Mouse (Mus musculus): Measurements from ENCODE around the gene Slc24a5. TPM values are rescaled to one million over a fixed set of nuclear protein-coding genes. Genes with fewer than 3 reads are reported as not detected.
"Not testable (repeated sequence)": the region's sequence is repeated elsewhere in the genome, so short reads cannot be mapped to it uniquely, and the experiment has no call there.

Slc24a5 gene
- 0.58 and 0.61 TPM in 2 replicates for total RNA-seq (2017)

DNA sequence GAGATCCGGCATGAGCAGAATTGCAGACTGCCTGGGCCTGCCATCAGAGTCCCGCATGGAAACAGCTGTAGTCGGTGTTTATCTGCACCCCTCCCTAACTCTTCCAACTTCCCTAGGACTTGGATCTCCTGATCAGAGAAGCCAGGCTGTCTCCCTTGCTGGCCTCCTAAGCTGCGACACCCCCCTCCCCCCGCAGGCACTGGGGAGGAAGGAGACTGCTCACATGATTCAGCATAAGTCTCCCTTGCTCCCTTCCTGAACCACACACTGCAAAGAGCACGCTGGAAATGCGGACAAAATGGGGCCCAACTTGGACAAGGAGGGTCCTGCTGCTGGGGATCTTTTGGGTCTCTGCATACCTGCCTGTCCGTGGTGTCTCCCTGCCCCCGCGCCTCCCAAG, at the start of gene Slc24a5:
Gene Slc24a5, plus strand, starts transcription at position 231 of the 400 bp plus-strand sequence.
- no peak for ATAC-seq (ENCODE audit: extremely low read depth, insufficient number of reproducible peaks, low FRiP score, poor library complexity, severe bottlenecking)

DNA sequence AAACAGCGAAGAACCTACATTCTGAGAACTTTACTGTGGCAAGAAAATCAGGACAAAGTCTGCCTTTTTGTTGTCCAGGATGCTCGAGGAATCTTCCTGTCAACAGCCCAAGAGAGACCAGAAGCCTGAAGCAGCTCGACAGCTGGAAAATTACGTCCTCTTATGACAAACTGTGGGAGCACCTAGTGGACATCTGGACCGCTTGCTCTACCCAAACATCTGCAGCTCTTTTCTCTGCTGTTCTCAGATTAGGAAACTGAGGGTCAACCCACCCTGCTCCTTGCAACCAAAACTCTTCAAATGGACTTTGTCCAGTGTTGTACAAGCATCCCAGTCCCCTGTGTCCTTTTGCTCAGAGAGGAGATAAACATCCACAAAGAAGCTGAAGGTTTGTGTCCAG, 43.5 kb upstream of the Slc24a5 start:
- no peak for ATAC-seq (ENCODE audit: extremely low read depth, insufficient number of reproducible peaks, low FRiP score, poor library complexity, severe bottlenecking)

DNA sequence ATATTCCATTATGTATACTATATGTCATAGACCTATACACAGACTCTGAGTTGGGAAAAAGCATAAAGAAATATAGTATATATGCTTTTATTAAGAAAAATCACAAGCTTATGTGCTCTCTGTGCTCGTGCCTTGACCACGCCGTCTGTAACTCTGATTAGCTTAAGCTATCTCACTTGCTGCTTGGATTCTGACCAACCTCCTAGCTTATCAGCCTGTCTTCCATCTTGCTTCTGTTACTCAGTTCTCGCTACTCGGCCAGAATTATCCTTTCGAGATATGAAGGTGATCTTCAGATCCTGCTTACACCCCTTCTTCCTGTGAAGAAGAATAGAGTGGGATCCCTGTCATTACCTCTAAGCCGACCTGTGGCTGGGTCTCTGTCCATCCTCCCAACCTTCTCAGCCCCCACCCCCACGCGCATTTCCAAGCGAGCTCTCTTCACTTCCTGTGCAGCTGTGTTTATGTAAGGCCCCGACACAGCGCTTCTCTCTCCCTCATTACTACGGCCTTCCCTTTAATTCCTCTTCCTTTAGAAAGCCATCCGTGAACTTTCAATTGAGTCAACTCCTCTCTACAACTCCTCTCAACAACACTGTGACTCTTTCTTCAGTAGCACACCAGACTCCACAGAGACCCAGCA, 41.4 kb upstream of the Slc24a5 start:
- no peak for ATAC-seq (ENCODE audit: extremely low read depth, insufficient number of reproducible peaks, low FRiP score, poor library complexity, severe bottlenecking)

DNA sequence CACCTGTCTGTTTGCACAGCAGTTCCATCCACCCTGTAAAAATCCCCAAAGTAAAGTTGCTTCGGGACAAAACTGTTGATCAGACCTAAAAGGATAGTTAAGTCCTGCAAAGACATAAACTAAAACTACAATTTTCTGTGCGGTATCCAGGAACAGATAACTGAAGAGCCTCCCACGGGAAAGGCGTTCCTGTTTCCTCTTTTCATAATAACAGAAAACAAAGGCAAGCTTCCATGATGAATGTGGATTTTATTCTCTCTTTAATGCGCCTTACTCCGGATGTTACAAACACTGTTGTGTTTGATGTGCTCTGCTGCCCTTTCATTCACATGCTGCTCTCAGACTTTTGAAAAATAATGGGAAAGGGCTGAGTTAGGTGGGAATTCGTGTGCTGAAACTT, 37.3 kb upstream of the Slc24a5 start:
- no peak for ATAC-seq (ENCODE audit: extremely low read depth, insufficient number of reproducible peaks, low FRiP score, poor library complexity, severe bottlenecking)

DNA sequence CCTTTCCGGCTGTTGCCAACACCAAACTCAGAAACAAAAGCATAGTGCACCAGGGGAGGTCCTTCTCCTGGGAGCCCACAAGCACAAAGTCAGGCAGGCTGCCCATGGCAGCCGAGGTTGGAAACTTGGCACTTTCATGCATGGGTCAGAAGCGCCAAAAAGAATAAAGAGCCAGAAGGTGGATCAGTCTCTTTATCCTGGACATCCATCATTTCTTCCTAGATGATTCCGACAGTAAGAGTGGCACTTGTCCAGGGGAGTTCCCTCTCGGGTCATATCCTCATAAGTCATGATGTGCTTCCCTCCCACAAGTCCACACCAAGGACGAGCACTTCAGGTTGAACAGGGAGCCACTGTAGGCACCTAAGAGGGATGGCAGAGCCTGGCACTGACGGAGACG, 36.8 kb upstream of the Slc24a5 start:
- no peak for ATAC-seq (ENCODE audit: extremely low read depth, insufficient number of reproducible peaks, low FRiP score, poor library complexity, severe bottlenecking)

DNA sequence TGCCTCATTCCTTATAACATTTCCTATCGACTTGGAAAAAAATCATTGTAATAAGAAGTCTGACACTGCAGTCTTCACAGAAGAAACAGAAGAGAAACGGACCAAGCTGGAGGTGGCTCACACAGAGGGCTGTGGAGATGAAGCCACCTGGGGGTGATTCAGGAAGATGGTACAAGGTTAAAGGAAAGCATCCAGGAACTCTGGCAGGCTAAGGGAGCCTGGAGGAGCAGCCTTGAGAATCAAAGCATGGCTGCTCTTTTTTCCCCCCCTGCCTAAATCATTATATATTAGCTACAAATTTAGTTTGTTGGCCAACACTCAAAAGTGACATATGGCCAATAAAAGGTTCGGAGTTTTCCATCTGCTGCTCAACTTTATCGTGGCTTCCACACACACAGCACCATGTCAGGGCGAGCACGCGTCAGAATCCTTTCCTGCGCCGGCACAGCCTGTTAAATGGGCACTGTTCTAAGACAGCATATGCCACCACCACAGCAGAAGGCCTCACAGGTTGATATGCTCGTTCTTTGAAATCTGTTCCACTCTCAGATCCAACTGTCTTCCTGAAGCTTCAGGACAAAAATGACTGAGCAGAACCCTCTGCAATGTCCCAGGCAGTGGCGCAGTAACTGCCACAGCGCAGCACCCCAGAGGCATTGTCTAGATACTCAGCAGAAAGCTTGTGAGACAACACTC, 36.2 kb upstream of the Slc24a5 start:
- no peak for ATAC-seq (ENCODE audit: extremely low read depth, insufficient number of reproducible peaks, low FRiP score, poor library complexity, severe bottlenecking)

DNA sequence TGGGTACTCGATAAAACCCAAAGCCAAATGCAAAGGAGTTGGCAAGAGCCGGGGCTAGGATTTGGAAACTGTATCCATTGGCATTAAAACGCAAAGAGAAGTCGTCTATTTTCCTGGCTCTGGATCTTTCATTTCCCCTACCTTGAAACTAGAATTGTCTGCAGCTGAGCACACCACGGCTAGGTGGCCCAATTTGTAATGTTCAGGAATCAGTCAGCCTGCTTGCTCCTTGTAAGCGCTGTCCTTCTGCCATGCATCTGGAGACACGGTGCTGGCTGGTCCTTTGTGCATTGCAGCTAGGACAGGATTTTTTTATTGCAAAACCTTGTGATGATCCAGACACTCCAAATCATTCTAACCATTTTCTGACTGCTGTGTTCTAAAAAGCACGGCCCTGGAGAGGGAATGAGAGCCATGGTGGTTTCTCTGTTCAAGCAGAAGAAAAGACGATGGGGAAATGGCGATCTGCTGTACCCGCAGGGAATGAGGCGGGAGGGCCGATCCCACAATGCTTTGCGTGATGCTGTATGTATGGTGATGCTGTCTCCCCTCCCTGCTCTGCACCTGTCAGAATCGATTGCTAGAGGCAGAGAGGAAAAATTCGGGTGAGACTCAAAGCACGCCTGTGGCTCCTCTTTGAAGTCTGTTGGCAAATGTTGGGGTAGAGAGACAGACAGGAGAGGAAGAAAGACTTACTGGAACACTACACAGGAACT, 35.5 kb upstream of the Slc24a5 start:
- no peak for ATAC-seq (ENCODE audit: extremely low read depth, insufficient number of reproducible peaks, low FRiP score, poor library complexity, severe bottlenecking)

DNA sequence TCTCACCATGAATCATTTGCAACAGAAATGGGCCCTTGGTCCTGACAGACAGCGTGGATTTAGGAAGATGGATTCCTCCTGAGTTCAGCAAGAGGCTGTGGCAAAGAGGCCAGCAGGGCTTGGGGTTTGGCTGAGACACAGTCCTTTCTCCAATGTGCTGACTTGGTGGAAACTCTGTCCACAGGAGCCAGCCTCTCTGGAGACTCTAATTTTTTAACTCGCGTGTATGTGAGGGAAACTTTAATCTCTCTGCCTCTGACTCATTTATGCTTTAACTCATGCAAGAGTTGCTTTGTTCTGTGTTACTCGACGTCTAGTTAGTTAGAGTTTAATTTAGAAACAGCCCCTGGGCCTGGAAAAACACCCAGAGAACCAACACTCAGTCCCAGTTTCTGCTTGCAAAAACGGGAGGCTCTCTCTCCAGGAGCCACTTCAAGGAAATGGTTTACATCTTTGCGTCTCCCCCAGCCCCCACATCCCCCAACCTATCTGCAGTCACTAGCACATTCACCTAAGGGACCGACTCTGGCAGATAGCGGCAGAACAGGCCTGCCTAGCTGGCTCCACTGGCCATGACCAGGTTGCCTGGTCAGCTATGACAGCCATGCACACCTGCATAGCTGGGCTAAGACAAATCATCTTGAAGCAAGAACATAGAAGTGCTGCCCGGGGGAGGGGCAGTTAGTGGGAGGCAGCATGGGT, 34.7 kb upstream of the Slc24a5 start:
- no peak for ATAC-seq (ENCODE audit: extremely low read depth, insufficient number of reproducible peaks, low FRiP score, poor library complexity, severe bottlenecking)

DNA sequence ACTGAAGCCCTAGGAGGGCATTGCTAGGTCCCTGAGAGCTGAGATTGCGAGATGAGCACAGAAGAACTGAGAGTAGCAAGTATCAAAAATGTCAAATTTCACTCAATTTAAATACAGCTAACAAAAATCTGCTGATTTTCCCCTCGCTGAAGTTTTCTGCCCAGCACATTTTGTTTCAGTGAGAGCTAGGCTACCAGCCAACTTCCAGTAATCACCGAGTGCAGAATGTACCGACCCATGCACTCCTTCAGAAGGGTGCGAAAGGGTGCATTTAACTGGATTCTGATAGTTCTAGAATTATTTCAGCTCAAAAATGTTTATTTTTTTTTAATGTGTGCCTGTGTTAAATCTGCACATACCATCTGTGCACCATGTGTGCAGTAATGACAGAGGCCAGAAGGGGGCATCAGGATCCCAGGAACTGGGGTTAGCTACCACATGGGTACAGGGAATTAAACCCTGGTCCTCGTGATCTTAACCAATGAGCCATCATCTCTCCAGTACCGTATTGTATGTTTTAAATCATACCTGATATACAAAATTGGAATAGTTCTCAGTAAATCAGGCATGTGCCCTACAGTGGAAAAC, 12.5 kb upstream of the Slc24a5 start:
- no peak for ATAC-seq (ENCODE audit: extremely low read depth, insufficient number of reproducible peaks, low FRiP score, poor library complexity, severe bottlenecking)

DNA sequence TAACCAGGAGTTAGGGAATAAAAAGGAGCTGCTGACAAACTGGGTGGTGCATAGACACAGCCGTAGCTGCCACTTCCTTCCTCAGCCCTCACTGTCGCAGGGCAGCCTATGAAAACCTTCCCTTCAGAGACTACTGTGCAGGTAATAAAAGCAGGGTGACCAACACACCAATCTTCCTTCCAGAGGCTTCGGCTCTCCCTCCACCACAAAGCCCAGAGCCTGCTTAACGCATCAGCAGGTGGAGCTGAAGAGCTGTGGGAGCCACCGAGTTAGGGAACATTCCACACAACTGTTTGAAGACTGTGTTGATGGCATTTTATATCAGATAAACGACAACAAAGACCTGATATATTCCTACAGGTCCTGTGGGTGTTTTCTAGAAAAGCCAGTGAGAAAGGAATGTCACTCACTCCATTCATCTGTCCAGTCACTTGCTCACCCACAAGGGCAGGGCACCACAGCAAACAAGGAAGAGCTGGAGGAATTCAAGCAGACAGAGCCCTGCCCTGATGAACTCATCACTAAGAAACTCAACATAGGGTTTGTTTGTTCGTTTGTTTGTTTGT, 10.6 kb upstream of the Slc24a5 start:
- ATAC-seq (ENCODE audit: extremely low read depth, insufficient number of reproducible peaks, low FRiP score, poor library complexity, severe bottlenecking), result no peak

DNA sequence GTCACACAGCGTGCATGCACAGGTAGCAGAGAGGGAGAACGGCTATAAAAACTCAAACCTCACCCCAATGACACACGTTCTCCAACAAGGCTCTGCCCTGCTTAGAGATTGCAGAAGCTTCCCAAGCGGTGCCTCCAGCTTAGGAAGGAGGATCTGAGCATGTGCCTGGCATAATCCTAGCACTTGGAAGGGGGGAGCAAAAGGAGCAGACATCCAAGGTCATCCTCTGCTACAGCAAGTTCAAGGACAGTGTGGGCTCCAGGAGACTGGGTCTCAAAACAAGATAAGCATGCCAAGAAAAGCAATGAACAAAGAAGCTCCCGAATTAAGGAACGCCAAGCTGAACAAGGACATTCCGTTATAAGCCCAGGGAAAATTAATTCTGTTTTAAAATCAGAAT, 6.5 kb upstream of the Slc24a5 start:
- no peak for ATAC-seq (ENCODE audit: extremely low read depth, insufficient number of reproducible peaks, low FRiP score, poor library complexity, severe bottlenecking)

DNA sequence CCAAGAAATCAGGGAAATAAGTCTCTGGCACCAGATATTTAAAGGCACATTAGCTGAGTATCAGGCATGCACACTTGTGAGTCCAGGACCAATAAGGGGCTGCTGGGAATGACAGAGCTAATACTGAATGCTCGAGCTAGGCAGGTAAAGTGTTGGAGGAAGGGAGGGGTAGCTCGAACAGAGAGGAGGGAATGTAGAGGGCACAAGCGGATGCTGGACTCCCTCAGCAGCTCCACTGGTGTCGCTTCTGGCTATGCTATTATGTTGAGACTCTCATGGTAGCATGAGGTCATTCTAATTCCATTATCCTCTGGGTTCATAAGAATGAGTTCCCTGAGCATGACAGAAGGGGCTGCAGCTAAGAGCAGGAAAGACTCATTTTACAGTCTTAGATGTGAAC, 5.0 kb upstream of the Slc24a5 start:
- no peak for ATAC-seq (ENCODE audit: extremely low read depth, insufficient number of reproducible peaks, low FRiP score, poor library complexity, severe bottlenecking)

DNA sequence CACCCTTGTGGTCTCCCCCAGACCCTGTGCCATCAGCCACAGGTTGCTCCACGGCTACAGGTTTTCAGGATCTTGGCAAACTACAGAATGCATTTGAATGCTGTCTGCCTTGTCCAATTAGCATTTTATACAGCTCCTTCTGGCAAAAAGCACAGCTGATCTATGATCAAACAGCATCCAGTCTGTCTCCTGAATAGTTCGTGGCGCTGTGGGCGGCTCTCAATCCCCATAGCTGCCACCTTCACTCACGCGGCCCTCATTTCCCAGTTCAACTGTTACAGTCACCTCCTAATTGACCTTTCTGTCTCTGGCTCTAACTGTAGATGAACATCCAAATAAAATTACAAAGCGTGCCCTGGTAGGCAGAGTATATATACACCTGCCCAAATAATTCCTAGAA, 551 bp upstream of the Slc24a5 start:
- ATAC-seq (ENCODE audit: extremely low read depth, insufficient number of reproducible peaks, low FRiP score, poor library complexity, severe bottlenecking), result no peak

DNA sequence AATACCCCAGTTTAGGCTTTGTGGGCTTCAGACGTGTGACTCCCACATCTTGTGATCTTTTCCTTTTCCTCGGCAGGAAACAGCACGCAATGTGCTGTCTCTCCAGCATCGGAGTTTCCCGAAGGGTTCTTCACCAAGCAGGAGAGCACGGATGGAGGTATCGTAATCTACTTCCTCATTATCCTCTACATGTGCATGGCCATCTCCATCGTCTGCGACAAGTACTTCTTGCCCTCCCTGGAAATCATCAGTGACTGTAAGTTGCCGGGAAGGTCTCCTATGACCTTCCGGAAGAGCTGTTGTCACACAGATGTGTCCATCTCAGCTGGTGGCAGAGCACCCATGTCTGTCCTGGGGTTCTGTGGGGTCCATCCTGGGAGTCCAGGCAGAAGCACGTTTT, 772 bp downstream of the Slc24a5 start:
- ATAC-seq (ENCODE audit: extremely low read depth, insufficient number of reproducible peaks, low FRiP score, poor library complexity, severe bottlenecking), result no peak

DNA sequence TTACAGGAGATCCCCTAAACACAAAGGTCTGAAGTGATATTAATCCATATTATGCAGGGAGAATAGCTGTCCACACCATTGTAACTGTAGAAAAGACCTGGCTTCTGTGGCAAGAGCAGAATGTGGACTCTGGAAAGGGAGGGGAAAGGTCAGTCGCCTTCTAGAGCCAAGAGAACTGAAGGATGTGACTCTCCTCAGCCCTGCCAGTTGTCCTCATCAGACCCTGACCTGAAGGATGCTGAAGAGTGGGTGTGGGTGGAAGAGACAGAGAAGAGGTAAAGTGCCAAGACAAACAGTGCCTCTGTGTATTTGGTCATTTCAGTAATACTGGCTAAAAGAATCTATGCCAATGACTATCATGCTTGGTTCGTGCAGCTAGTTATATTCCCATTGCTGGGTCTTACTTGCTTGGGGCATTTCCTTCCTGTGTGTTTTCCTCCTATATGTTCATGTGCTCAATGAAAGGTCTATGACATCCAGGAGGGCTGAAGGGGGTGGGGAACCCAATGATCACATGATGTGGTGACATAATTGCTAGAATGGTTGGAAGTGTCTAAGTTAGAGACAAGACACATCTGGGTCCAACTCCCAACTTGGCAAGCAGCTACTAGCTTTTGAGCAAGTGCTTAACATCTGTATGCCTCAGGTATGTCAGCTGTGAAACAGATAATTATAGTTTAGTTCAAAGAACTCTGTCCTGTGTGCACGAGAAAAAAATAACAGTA, 5.3 kb downstream of the Slc24a5 start:
- ATAC-seq (ENCODE audit: extremely low read depth, insufficient number of reproducible peaks, low FRiP score, poor library complexity, severe bottlenecking), result no peak

DNA sequence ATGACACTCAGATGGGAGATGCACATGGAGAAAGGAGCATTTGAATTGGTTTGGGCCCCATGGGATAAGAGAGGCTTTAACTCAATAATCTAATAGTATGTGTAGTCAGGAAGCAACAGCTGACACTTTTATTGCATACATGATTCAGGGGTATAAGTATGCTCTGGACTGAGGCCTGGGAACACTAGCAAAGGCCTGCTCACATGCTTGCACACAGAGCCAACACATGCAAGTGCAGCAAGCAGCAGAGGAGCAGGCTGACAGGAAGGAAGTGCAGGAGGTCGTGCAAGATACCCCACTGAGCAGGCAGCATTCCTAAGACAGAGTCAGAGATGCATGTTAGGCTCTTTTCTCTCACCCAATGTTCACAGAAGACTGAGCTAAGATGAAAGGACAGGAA, 16.0 kb downstream of the Slc24a5 start:
- ATAC-seq (ENCODE audit: extremely low read depth, insufficient number of reproducible peaks, low FRiP score, poor library complexity, severe bottlenecking), result no peak

DNA sequence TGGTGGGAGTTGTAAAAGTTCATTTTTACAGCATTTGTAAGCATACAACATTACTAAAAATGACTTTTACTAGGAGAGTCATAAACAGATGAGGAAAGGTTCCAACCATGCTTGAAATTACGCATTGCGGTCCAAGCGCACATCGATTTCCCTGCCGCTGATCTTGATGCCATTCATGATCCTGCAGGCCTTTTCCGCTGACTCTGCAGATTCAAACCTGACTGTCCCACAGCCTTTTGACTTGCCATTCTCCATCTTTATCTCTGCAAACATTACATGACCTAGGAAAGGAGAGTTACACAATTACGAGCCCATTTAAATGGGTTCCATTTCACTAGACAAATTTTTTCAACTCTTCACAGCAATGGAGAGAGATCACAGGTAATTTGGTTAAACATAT, 20.8 kb downstream of the Slc24a5 start:
- ATAC-seq (ENCODE audit: extremely low read depth, insufficient number of reproducible peaks, low FRiP score, poor library complexity, severe bottlenecking), result no peak

DNA sequence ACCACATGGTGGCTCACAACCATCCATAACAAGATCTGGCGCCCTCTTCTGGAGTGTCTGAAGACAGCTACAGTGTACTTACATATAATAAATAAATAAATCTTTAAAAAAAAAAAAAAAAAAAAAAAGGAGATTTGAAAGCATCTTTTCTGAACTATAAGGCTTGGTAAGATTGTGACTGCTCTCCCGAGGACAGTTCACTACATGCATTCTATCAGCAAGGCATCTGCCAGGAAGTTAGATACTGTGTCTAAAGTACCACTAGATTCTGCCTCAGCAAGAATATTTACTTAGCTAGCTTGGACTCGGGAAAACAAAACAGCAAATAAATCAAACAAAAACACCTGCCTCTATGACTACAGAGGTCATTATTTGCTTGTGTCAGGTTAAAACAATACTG, 24.2 kb downstream of the Slc24a5 start:
- ATAC-seq (ENCODE audit: extremely low read depth, insufficient number of reproducible peaks, low FRiP score, poor library complexity, severe bottlenecking), result not testable (repeated sequence)
